Mouse (Mus musculus): Measurements from ENCODE around the gene Aldh18a1. TPM values are rescaled to one million over a fixed set of nuclear protein-coding genes. Genes with fewer than 3 reads are reported as not detected.
"Not testable (repeated sequence)": the region's sequence is repeated elsewhere in the genome, so short reads cannot be mapped to it uniquely, and the experiment has no call there.

The Aldh18a1 gene
- polyA plus RNA-seq, 1 experiment from 2014 or later: 81.4 TPM

- Histone ChIP-seq H3K36me3 (ENCODE audit: poor library complexity, severe bottlenecking) (peaks cover 23% of the 10 kb centered on the region), H3K9me3 (replicated peaks) (no peaks in the 10 kb centered on the region), H3K4me2 (peak within 1 kb of the TSS; percentile 86), H3K4me3 (peak within 1 kb of the TSS; percentile 86), H3K27me3 (no peaks in the 10 kb centered on the region), H3K4me1 (peaks cover 14% of the 10 kb centered on the region), H3K27ac (no peak within 1 kb of the TSS), H3K9ac (peak within 1 kb of the TSS; percentile 78)
- WGBS: under 1% methylated on average over 45 of the region's 45 CpGs
- peak; percentile 100 for ATAC-seq
Measured at GRCm38 (mm10) chr19:40611830-40612506, 23.7 kb upstream of the Aldh18a1 start, which contains the start of the genes Tctn3 and Entpd1. Gene Tctn3, minus strand, starts transcription at chr19:40612233. Gene Entpd1, plus strand, starts transcription at chr19:40612366.

- WGBS: 88% methylated on average over 6 of the region's 6 CpGs
- Histone ChIP-seq H3K4me3 (no peak overlapping the region), H3K36me3 (ENCODE audit: poor library complexity, severe bottlenecking) (peaks cover 49% of the 10 kb centered on the region)
Measured at GRCm38 (mm10) chr19:40607676-40608075, 19.4 kb upstream of the Aldh18a1 start.

GRCm38 (mm10) chr19:40605189-40605588 lies 16.9 kb upstream of the Aldh18a1 start:
- 96% methylated on average over 9 of the region's 9 CpGs for WGBS
- Histone ChIP-seq H3K9me3 (replicated peaks) (no peaks in the 10 kb centered on the region), H3K27me3 (no peaks in the 10 kb centered on the region), H3K9ac (no peak overlapping the region), H3K27ac (no peak overlapping the region), H3K36me3 (ENCODE audit: poor library complexity, severe bottlenecking) (peaks cover 52% of the 10 kb centered on the region), H3K4me3 (no peak overlapping the region), H3K4me2 (no peak overlapping the region), H3K4me1 (no peaks in the 10 kb centered on the region)
- ATAC-seq: no peak

More at GRCm38 (mm10) chr19:40607676-40608075, 19.4 kb upstream of the Aldh18a1 start:
- Histone ChIP-seq H3K9me3 (replicated peaks) (no peaks in the 10 kb centered on the region), H3K4me1 (peaks cover 14% of the 10 kb centered on the region), H3K27ac (no peak overlapping the region), H3K9ac (no peak overlapping the region), H3K27me3 (no peaks in the 10 kb centered on the region), H3K4me2 (no peak overlapping the region)
- ATAC-seq: no peak

GRCm38 (mm10) chr19:40601870-40602269 lies 13.6 kb upstream of the Aldh18a1 start:
- ATAC-seq: no peak
- Histone ChIP-seq H3K4me3 (no peak overlapping the region), H3K4me2 (no peak overlapping the region), H3K36me3 (ENCODE audit: poor library complexity, severe bottlenecking) (peaks cover 42% of the 10 kb centered on the region), H3K27ac (no peak overlapping the region), H3K9me3 (replicated peaks) (no peaks in the 10 kb centered on the region), H3K27me3 (no peaks in the 10 kb centered on the region), H3K9ac (no peak overlapping the region), H3K4me1 (no peaks in the 10 kb centered on the region)
- 89% methylated on average over 3 of the region's 3 CpGs for WGBS

- not testable (repeated sequence) for H3K4me3 ChIP-seq; H3K27me3 ChIP-seq; H3K9me3 ChIP-seq (replicated peaks); H3K4me2 ChIP-seq; H3K9ac ChIP-seq; ATAC-seq; H3K4me1 ChIP-seq; H3K27ac ChIP-seq
- peaks cover 38% of the 10 kb centered on the region for H3K36me3 ChIP-seq (ENCODE audit: poor library complexity, severe bottlenecking)
- WGBS: 92% methylated on average over 5 of the region's 5 CpGs
Measured at GRCm38 (mm10) chr19:40600846-40601245, 12.6 kb upstream of the Aldh18a1 start.

- H3K4me3 ChIP-seq: no peak overlapping the region
- no peak for ATAC-seq
- H3K36me3 ChIP-seq (ENCODE audit: poor library complexity, severe bottlenecking): peaks cover 23% of the 10 kb centered on the region
- no peaks in the 10 kb centered on the region for H3K27me3 ChIP-seq
- WGBS: 78% methylated on average over 8 of the region's 8 CpGs
- H3K4me2 ChIP-seq: no peak overlapping the region
- H3K27ac ChIP-seq: no peak overlapping the region
- no peaks in the 10 kb centered on the region for H3K4me1 ChIP-seq
- H3K9ac ChIP-seq: no peak overlapping the region
- H3K9me3 ChIP-seq (replicated peaks): no peaks in the 10 kb centered on the region
Measured at GRCm38 (mm10) chr19:40595831-40596230, 7.6 kb upstream of the Aldh18a1 start.

- no peak overlapping the region for H3K4me2 ChIP-seq
- WGBS: 93% methylated on average over 3 of the region's 3 CpGs
- no peak overlapping the region for H3K4me3 ChIP-seq
- ATAC-seq: no peak
- peaks cover 23% of the 10 kb centered on the region for H3K36me3 ChIP-seq (ENCODE audit: poor library complexity, severe bottlenecking)
- no peaks in the 10 kb centered on the region for H3K9me3 ChIP-seq (replicated peaks)
- no peak overlapping the region for H3K27ac ChIP-seq
- H3K27me3 ChIP-seq: no peaks in the 10 kb centered on the region
- H3K4me1 ChIP-seq: no peaks in the 10 kb centered on the region
- no peak overlapping the region for H3K9ac ChIP-seq
Measured at GRCm38 (mm10) chr19:40595231-40595630, 7.0 kb upstream of the Aldh18a1 start.

- H3K36me3 ChIP-seq (ENCODE audit: poor library complexity, severe bottlenecking): peaks cover 4% of the 10 kb centered on the region; the same call in 1 of the 2 replicates
- peaks cover 13% of the 10 kb centered on the region for H3K4me1 ChIP-seq
- WGBS: under 1% methylated on average over 10 of the region's 10 CpGs
- no peak for ATAC-seq
- no peaks in the 10 kb centered on the region for H3K27me3 ChIP-seq
- H3K4me3 ChIP-seq: peak overlapping the region; percentile 82
- peak overlapping the region; percentile 60 for H3K9ac ChIP-seq
- peak overlapping the region; percentile 65 for H3K27ac ChIP-seq
- peak overlapping the region; percentile 72 for H3K4me2 ChIP-seq
- no peaks in the 10 kb centered on the region for H3K9me3 ChIP-seq (replicated peaks)
Measured at GRCm38 (mm10) chr19:40589530-40589880, 1.2 kb upstream of the Aldh18a1 start.

GRCm38 (mm10) chr19:40588847-40589529 lies 725 bp upstream of the Aldh18a1 start:
- H3K4me2 ChIP-seq: peak overlapping the region; percentile 72
- H3K4me3 ChIP-seq: peak overlapping the region; percentile 82
- H3K9ac ChIP-seq: peak overlapping the region; percentile 64
- H3K27me3 ChIP-seq: no peaks in the 10 kb centered on the region
- peaks cover 8% of the 10 kb centered on the region for H3K36me3 ChIP-seq (ENCODE audit: poor library complexity, severe bottlenecking)
- ATAC-seq: peak; percentile 77
- under 1% methylated on average over 18 of the region's 18 CpGs for WGBS
- H3K27ac ChIP-seq: peak overlapping the region; percentile 65
- no peaks in the 10 kb centered on the region for H3K9me3 ChIP-seq (replicated peaks)
- H3K4me1 ChIP-seq: peaks cover 13% of the 10 kb centered on the region

- Histone ChIP-seq H3K9ac (peak overlapping the region; percentile 85), H3K27me3 (no peaks in the 10 kb centered on the region), H3K27ac (peak overlapping the region; percentile 45; the same call in 1 of the 2 replicates), H3K4me1 (peaks cover 13% of the 10 kb centered on the region), H3K4me3 (peak overlapping the region; percentile 82), H3K9me3 (replicated peaks) (no peaks in the 10 kb centered on the region), H3K36me3 (ENCODE audit: poor library complexity, severe bottlenecking) (peaks cover 21% of the 10 kb centered on the region), H3K4me2 (peak overlapping the region; percentile 72)
- 3% methylated on average over 29 of the region's 30 CpGs for WGBS
- peak; percentile 66 for ATAC-seq
Measured at GRCm38 (mm10) chr19:40587491-40588292, 571 bp downstream of the Aldh18a1 start.

GRCm38 (mm10) chr19:40586908-40587307 lies 1.4 kb downstream of the Aldh18a1 start:
- 65% methylated on average over 7 of the region's 7 CpGs for WGBS
- Histone ChIP-seq H3K4me2 (peak overlapping the region; percentile 72), H3K4me3 (peak overlapping the region; percentile 82), H3K4me1 (peaks cover 13% of the 10 kb centered on the region), H3K9ac (peak overlapping the region; percentile 85), H3K27me3 (no peaks in the 10 kb centered on the region), H3K36me3 (ENCODE audit: poor library complexity, severe bottlenecking) (peaks cover 29% of the 10 kb centered on the region), H3K9me3 (replicated peaks) (no peaks in the 10 kb centered on the region), H3K27ac (no peak overlapping the region)
- ATAC-seq: no peak

- no peak overlapping the region for H3K4me2 ChIP-seq
- no peak overlapping the region for H3K4me3 ChIP-seq
- peaks cover 67% of the 10 kb centered on the region for H3K36me3 ChIP-seq (ENCODE audit: poor library complexity, severe bottlenecking)
- no peaks in the 10 kb centered on the region for H3K27me3 ChIP-seq
- no peak overlapping the region for H3K9ac ChIP-seq
- H3K9me3 ChIP-seq (replicated peaks): no peaks in the 10 kb centered on the region
- 94% methylated on average over 5 of the region's 5 CpGs for WGBS
- H3K4me1 ChIP-seq: peaks cover 3% of the 10 kb centered on the region
- H3K27ac ChIP-seq: no peak overlapping the region
- ATAC-seq: no peak
Measured at GRCm38 (mm10) chr19:40581662-40582061, 6.6 kb downstream of the Aldh18a1 start.

All from forebrain, embryonic 13.5 days (tissue).